Mouse (Mus musculus): ENCODE measurements around the gene Gm21663. TPM values are rescaled to one million over a fixed set of nuclear protein-coding genes. Genes with fewer than 3 reads are reported as not detected.
"Not testable (repeated sequence)": the region's sequence is repeated elsewhere in the genome, so short reads cannot be mapped to it uniquely, and the experiment has no call there.

Gm21663 gene
- polyA plus RNA-seq (2015; fragmentation: Nextera tagmentation; extraction: Ambion mirVana): not detected in 2 replicates

GRCm38 (mm10) chr5:25942281-25942680 is at the start of gene Gm21663:
Gm21663 (minus strand) TSS chr5:25942381.
- H3K27ac ChIP-seq (ENCODE audit: low read length); H3K4me3 ChIP-seq (ENCODE audit: low read depth, low read length); ATAC-seq; H3K9me3 ChIP-seq (ENCODE audit: low read length); H3K9ac ChIP-seq (replicated peaks; ENCODE audit: low read depth); DNase-seq (ENCODE audit: low spot score); H3K36me3 ChIP-seq (ENCODE audit: insufficient read depth, low read length); H3K27me3 ChIP-seq (replicated peaks; ENCODE audit: insufficient read depth, low read length); H3K4me2 ChIP-seq (replicated peaks; ENCODE audit: low read depth, low read length); H3K4me1 ChIP-seq (ENCODE audit: insufficient read depth, low read depth, low read length): not testable (repeated sequence)
- WGBS: 43% methylated on average over 2 of the region's 2 CpGs

DNA sequence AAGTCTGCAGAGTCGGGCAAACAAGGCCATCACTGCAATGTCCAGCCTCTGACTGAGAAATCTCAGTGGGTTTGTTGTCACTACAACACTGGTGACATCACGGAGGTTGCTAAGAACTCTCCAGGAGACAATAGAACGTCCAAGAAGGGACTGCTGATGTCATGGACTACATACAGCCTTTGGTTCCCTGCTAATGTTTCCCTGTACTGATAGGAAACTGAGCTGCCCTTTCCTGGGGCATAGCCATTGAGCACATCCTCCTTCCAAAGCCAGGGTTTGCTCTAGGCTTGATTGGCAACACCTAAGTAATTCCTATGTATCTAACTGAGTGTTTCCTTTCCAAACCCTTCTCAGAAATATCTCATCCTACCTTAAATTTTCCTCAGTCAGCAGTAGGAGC is 46.4 kb upstream of the Gm21663 start, which contains the start of gene Gm21698:
Gm21698 (minus strand) TSS at position 101 of the 400 bp plus-strand sequence.
- not testable (repeated sequence) for ATAC-seq; H3K36me3 ChIP-seq (ENCODE audit: insufficient read depth, low read length); H3K27ac ChIP-seq (ENCODE audit: low read length); H3K9ac ChIP-seq (replicated peaks; ENCODE audit: low read depth); H3K4me1 ChIP-seq (ENCODE audit: insufficient read depth, low read depth, low read length); H3K27me3 ChIP-seq (replicated peaks; ENCODE audit: insufficient read depth, low read length); H3K9me3 ChIP-seq (ENCODE audit: low read length); DNase-seq (ENCODE audit: low spot score); H3K4me3 ChIP-seq (ENCODE audit: low read depth, low read length); H3K4me2 ChIP-seq (replicated peaks; ENCODE audit: low read depth, low read length)
- WGBS: no CpG with 5 or more reads among the region's 3 CpGs

DNA sequence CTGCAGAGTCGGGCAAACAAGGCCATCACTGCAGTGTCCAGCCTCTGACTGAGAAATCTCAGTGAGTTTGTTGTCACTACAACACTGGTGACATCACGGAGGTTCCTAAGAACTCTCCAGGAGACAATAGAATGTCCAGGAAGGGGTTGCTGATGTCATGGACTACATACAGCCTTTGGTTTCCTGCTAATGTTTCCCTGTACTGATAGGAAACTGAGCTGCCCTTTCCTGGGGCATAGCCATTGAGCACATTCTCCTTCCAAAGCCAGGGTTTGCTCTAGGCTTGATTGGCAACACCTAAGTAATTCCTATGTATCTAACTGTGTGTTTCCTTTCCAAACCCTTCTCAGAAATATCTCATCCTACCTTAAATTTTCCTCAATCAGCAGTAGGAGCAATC is 30.4 kb upstream of the Gm21663 start, which contains the start of gene Gm21680:
Gm21680 (minus strand) TSS at position 101 of the 400 bp plus-strand sequence.
- not testable (repeated sequence) for H3K36me3 ChIP-seq (ENCODE audit: insufficient read depth, low read length); H3K27ac ChIP-seq (ENCODE audit: low read length); ATAC-seq; H3K4me1 ChIP-seq (ENCODE audit: insufficient read depth, low read depth, low read length); DNase-seq (ENCODE audit: low spot score); H3K9ac ChIP-seq (replicated peaks; ENCODE audit: low read depth); H3K4me2 ChIP-seq (replicated peaks; ENCODE audit: low read depth, low read length); H3K4me3 ChIP-seq (ENCODE audit: low read depth, low read length); H3K9me3 ChIP-seq (ENCODE audit: low read length); H3K27me3 ChIP-seq (replicated peaks; ENCODE audit: insufficient read depth, low read length)
- no CpG with 5 or more reads among the region's 2 CpGs for WGBS

GRCm38 (mm10) chr5:25957050-25957449 is 14.9 kb upstream of the Gm21663 start:
- not testable (repeated sequence) for H3K9ac ChIP-seq (replicated peaks; ENCODE audit: low read depth); H3K36me3 ChIP-seq (ENCODE audit: insufficient read depth, low read length); H3K9me3 ChIP-seq (ENCODE audit: low read length); H3K27ac ChIP-seq (ENCODE audit: low read length); H3K4me3 ChIP-seq (ENCODE audit: low read depth, low read length); H3K4me2 ChIP-seq (replicated peaks; ENCODE audit: low read depth, low read length); DNase-seq (ENCODE audit: low spot score); H3K4me1 ChIP-seq (ENCODE audit: insufficient read depth, low read depth, low read length); H3K27me3 ChIP-seq (replicated peaks; ENCODE audit: insufficient read depth, low read length); ATAC-seq
- 57% methylated on average over 16 of the region's 17 CpGs for WGBS

DNA sequence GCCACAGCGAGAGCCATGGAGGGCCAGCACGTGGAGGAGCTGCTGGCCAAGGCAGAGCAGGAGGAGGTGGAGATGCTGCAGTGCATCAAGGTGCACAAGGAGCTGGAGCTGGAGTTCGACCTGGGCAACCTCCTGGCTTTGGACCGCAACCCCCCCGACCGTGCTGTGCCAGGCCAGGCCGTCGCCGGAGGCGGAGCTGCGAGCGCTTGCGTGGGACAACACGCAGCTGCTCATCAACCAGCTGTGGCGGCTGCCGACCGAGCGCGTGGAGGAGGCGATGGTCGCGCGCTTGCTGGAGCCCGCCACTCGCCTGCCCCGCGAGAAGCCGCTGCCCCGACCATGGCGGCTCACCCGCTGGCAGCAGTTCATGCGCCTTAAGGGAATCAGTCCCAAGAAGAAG is 14.4 kb upstream of the Gm21663 start:
- ATAC-seq: not testable (repeated sequence)
- peak; percentile 4 for DNase-seq (ENCODE audit: low spot score)
- 29% methylated on average over 24 of the region's 32 CpGs for WGBS

DNA sequence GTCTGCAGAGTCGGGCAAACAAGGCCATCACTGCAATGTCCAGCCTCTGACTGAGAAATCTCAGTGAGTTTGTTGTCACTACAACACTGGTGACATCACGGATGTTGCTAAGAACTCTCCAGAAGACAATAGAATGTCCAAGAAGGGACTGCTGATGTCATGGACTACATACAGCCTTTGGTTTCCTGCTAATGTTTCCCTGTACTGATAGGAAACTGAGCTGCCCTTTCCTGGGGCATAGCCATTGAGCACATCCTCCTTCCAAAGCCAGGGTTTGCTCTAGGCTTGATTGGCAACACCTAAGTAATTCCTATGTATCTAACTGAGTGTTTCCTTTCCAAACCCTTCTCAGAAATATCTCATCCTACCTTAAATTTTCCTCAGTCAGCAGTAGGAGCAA is 12.1 kb upstream of the Gm21663 start, which contains the start of gene Gm21671:
Gm21671 (minus strand) TSS at position 101 of the 400 bp plus-strand sequence.
- H3K9ac ChIP-seq (replicated peaks; ENCODE audit: low read depth); H3K27ac ChIP-seq (ENCODE audit: low read length); H3K4me3 ChIP-seq (ENCODE audit: low read depth, low read length); ATAC-seq; H3K36me3 ChIP-seq (ENCODE audit: insufficient read depth, low read length); H3K27me3 ChIP-seq (replicated peaks; ENCODE audit: insufficient read depth, low read length); DNase-seq (ENCODE audit: low spot score); H3K4me2 ChIP-seq (replicated peaks; ENCODE audit: low read depth, low read length); H3K4me1 ChIP-seq (ENCODE audit: insufficient read depth, low read depth, low read length); H3K9me3 ChIP-seq (ENCODE audit: low read length): not testable (repeated sequence)
- WGBS: 64% methylated on average over 2 of the region's 2 CpGs

More for the DNA sequence above, 14.4 kb upstream of the Gm21663 start:
- H3K27ac ChIP-seq (ENCODE audit: low read length); H3K9me3 ChIP-seq (ENCODE audit: low read length); H3K36me3 ChIP-seq (ENCODE audit: insufficient read depth, low read length); H3K4me1 ChIP-seq (ENCODE audit: insufficient read depth, low read depth, low read length); H3K4me3 ChIP-seq (ENCODE audit: low read depth, low read length); H3K9ac ChIP-seq (replicated peaks; ENCODE audit: low read depth); H3K4me2 ChIP-seq (replicated peaks; ENCODE audit: low read depth, low read length); H3K27me3 ChIP-seq (replicated peaks; ENCODE audit: insufficient read depth, low read length): not testable (repeated sequence)

DNA sequence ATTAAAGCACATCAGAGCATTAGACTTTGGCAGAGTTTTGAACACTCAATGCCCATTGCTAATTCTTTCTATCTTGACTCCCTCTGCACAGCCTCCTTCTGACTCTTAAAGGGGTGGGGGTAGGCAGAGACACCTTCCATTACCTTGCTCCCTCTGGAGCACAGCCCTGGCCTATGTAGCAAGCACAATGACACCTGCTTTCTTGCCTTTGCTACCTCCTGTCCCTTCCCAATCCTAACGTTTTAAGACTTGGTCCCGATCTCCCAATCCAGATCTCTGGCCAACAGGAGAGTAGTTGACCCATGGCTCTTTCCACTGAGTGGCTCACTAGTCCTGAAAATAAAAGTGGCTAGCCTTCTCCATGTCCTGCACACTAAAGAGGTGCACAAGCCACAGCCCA is 3.2 kb upstream of the Gm21663 start:
- not testable (repeated sequence) for H3K4me3 ChIP-seq (ENCODE audit: low read depth, low read length); H3K4me2 ChIP-seq (replicated peaks; ENCODE audit: low read depth, low read length); H3K9me3 ChIP-seq (ENCODE audit: low read length); H3K36me3 ChIP-seq (ENCODE audit: insufficient read depth, low read length); H3K9ac ChIP-seq (replicated peaks; ENCODE audit: low read depth); H3K27me3 ChIP-seq (replicated peaks; ENCODE audit: insufficient read depth, low read length); H3K27ac ChIP-seq (ENCODE audit: low read length); ATAC-seq; H3K4me1 ChIP-seq (ENCODE audit: insufficient read depth, low read depth, low read length)
- peak; percentile 3 for DNase-seq (ENCODE audit: low spot score)
- WGBS: 76% methylated on average over 2 of the region's 2 CpGs
